Mouse (Mus musculus): ENCODE measurements around the gene Scgb2b26. TPM values are rescaled to one million over a fixed set of nuclear protein-coding genes. Genes with fewer than 3 reads are reported as not detected.

Scgb2b26 gene
- not detected in 2 replicates for polyA plus RNA-seq (2012; rRNA removed; ENCODE audit: low replicate concordance)

DNA sequence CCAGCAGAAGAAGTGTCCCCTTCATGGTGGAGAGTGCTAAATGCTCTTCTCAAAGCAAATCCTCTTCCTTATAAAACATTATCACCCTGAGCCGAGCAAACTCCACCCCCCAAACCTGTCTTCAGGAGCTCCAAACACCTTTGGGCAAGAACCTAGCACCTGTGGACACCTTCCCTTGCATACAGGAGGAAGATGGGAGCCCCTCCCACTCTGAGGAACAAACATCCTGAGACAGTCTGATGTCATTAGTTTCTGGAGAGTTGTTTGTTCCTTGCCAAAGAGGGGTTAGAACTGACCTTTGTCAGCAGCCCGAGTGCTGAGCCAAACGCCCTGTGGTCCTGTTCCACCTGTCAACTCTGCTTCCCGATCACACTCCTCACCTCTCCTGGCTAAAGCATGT is at the start of gene Scgb2b26:
Scgb2b26 (minus strand) TSS at position 101 of the 400 bp plus-strand sequence.

Other genes with a start within 250 kb of the Scgb2b26 start
- gene Scgb2b24, start 205.7 kb downstream of the Scgb2b26 start, polyA plus RNA-seq (2012; rRNA removed; ENCODE audit: low replicate concordance), result not detected in 2 replicates
- gene Scgb1b24, start 201.2 kb downstream of the Scgb2b26 start, polyA plus RNA-seq (2012; rRNA removed; ENCODE audit: low replicate concordance), result not detected in 2 replicates
- not detected in 2 replicates for gene Scgb2b27, start 68.9 kb upstream of the Scgb2b26 start, polyA plus RNA-seq (2012; rRNA removed; ENCODE audit: low replicate concordance)
- not detected in 2 replicates for gene Scgb1b27, start 76.4 kb upstream of the Scgb2b26 start, polyA plus RNA-seq (2012; rRNA removed; ENCODE audit: low replicate concordance)
- not detected in 2 replicates for gene Scgb1b30, start 150.4 kb upstream of the Scgb2b26 start, polyA plus RNA-seq (2012; rRNA removed; ENCODE audit: low replicate concordance)
- 21.3 and 25.2 TPM in 2 replicates for gene Wtip, start 188.2 kb upstream of the Scgb2b26 start, polyA plus RNA-seq (2012; rRNA removed; ENCODE audit: low replicate concordance)
- gene Uba2, start 224.6 kb upstream of the Scgb2b26 start, polyA plus RNA-seq (2012; rRNA removed; ENCODE audit: low replicate concordance), result 20.0 and 55.9 TPM in 2 replicates